11 mouse cellular contexts compared by ENCODE assay signal in genomic region chr7:25712801-25713200, GRCm38 (mm10).
"Had no signal": no experiment of that assay in that cellular context is flagged by ENCODE, and none has a peak within 500 bp of the region (broad histone marks: within the 10 kb centered on the region; RNA-seq: fewer than 3 reads in every experiment).

No protein-coding gene starts in this region.

- H3K9ac ChIP-seq: midbrain, embryonic 15.5 days had no signal

- H3K4me2 ChIP-seq: liver, embryonic 13.5 days; midbrain, embryonic 11.5 days; midbrain, embryonic 15.5 days had no signal

- ATAC-seq: midbrain, embryonic 15.5 days had no signal

- H3K27me3 ChIP-seq: liver, embryonic 13.5 days; midbrain, embryonic 15.5 days had no signal

- DNase-seq: kidney, adult 18-20 months; kidney, postnatal 10 days; kidney, postnatal 4 days; liver; liver, embryonic 13.5 days; lung, adult 18-20 months; lung, postnatal 36 days; right cerebral cortex, postnatal 14 days had no signal

- H3K9me3 ChIP-seq: liver, embryonic 13.5 days; midbrain, embryonic 15.5 days had no signal

- H3K27ac ChIP-seq: midbrain, embryonic 15.5 days had no signal

- H3K4me3 ChIP-seq: layer of hippocampus, adult 2 months; liver, embryonic 13.5 days; midbrain, embryonic 15.5 days had no signal
